Mouse (Mus musculus): Measurements from ENCODE around the gene Sod1. TPM values are rescaled to one million over a fixed set of nuclear protein-coding genes. Genes with fewer than 3 reads are reported as not detected.

The Sod1 gene
- polyA plus RNA-seq, 2 experiments = 753 to 1,393 TPM

- Histone ChIP-seq H3K4me3 (ENCODE audit: insufficient read depth in 1 of 2, low read depth in 2 of 2, low read length in 2 of 2) (no peak overlapping the region), H3K36me3 (replicated peaks; ENCODE audit: control insufficient read depth, insufficient read depth, low read depth) (no peaks in the 10 kb centered on the region), H3K9me3 (ENCODE audit: control insufficient read depth, low read length) (no peaks in the 10 kb centered on the region), H3K9ac (replicated peaks) (no peak overlapping the region), H3K4me2 (ENCODE audit: low read depth) (peak overlapping the region; percentile 41), H3K27ac (no peak overlapping the region), H3K4me1 (replicated peaks; ENCODE audit: control insufficient read depth in 2 of 2, insufficient read depth in 2 of 2, low read length in 1 of 2) (peaks cover 0 to 9% of the 10 kb centered on the region in 2 experiments; a peak in 2 of 4 replicates), H3K27me3 (ENCODE audit: control insufficient read depth, insufficient read depth, low read length) (no peaks in the 10 kb centered on the region)
- DNase-seq (ENCODE audit: low read depth in 3 of 3, low spot score in 3 of 3) (peak in 2 of 3 experiments; percentile 41 to 56), ATAC-seq (ENCODE audit: insufficient read depth) (peak; percentile 52)
- WGBS (ENCODE audit: insufficient replicate concordance) = 6% methylated on average over 13 of the region's 13 CpGs
- TF ChIP-seq EP300 (IDR thresholded peaks at IDR 0.05; ENCODE audit: low read depth) (no peak), CTCF (IDR thresholded peaks at IDR 0.05; ENCODE audit: low read depth) (peak; percentile 78)
Observed at GRCm38 (mm10) chr16:90187453-90187852, 33.1 kb upstream of the Sod1 start.

GRCm38 (mm10) chr16:90191289-90191688 is 29.3 kb upstream of the Sod1 start:
- ATAC-seq (ENCODE audit: insufficient read depth) (0 out of 2 replicates have a peak, but pooled peaks have one; percentile 12), DNase-seq (ENCODE audit: low read depth in 3 of 3, low spot score in 3 of 3) (no peak)
- Histone ChIP-seq H3K4me3 (ENCODE audit: insufficient read depth in 1 of 2, low read depth in 2 of 2, low read length in 2 of 2) (no peak overlapping the region), H3K9ac (replicated peaks) (no peak overlapping the region), H3K4me1 (replicated peaks; ENCODE audit: control insufficient read depth in 2 of 2, insufficient read depth in 2 of 2, low read length in 1 of 2) (peaks cover 0 to 15% of the 10 kb centered on the region in 2 experiments; a peak in 3 of 4 replicates), H3K36me3 (replicated peaks; ENCODE audit: control insufficient read depth, insufficient read depth, low read depth) (no peaks in the 10 kb centered on the region), H3K27me3 (ENCODE audit: control insufficient read depth, insufficient read depth, low read length) (no peaks in the 10 kb centered on the region), H3K27ac (no peak overlapping the region), H3K4me2 (ENCODE audit: low read depth) (no peak overlapping the region), H3K9me3 (ENCODE audit: control insufficient read depth, low read length) (no peaks in the 10 kb centered on the region)
- 68% methylated on average over 6 of the region's 6 CpGs for WGBS (ENCODE audit: insufficient replicate concordance)
- no peak for TF ChIP-seq CTCF (IDR thresholded peaks at IDR 0.05; ENCODE audit: low read depth)
- no peak for TF ChIP-seq EP300 (IDR thresholded peaks at IDR 0.05; ENCODE audit: low read depth)

GRCm38 (mm10) chr16:90193719-90194118 is 26.8 kb upstream of the Sod1 start:
- H3K27ac ChIP-seq = no peak overlapping the region
- no peak overlapping the region for H3K9ac ChIP-seq (replicated peaks)
- H3K4me1 ChIP-seq (replicated peaks; ENCODE audit: control insufficient read depth in 2 of 2, insufficient read depth in 2 of 2, low read length in 1 of 2) = peaks cover 18 to 31% of the 10 kb centered on the region in 2 experiments
- no peaks in the 10 kb centered on the region for H3K9me3 ChIP-seq (ENCODE audit: control insufficient read depth, low read length)
- H3K4me3 ChIP-seq (ENCODE audit: insufficient read depth in 1 of 2, low read depth in 2 of 2, low read length in 2 of 2) = no peak overlapping the region
- H3K36me3 ChIP-seq (replicated peaks; ENCODE audit: control insufficient read depth, insufficient read depth, low read depth) = no peaks in the 10 kb centered on the region
- DNase-seq (ENCODE audit: low read depth in 3 of 3, low spot score in 3 of 3) (no peak), ATAC-seq (ENCODE audit: insufficient read depth) (no peak)
- no peaks in the 10 kb centered on the region for H3K27me3 ChIP-seq (ENCODE audit: control insufficient read depth, insufficient read depth, low read length)
- no peak for TF ChIP-seq EP300 (IDR thresholded peaks at IDR 0.05; ENCODE audit: low read depth)
- TF ChIP-seq CTCF (IDR thresholded peaks at IDR 0.05; ENCODE audit: low read depth) = no peak
- H3K4me2 ChIP-seq (ENCODE audit: low read depth) = no peak overlapping the region

GRCm38 (mm10) chr16:90196688-90197240 is 23.8 kb upstream of the Sod1 start:
- Histone ChIP-seq H3K36me3 (replicated peaks; ENCODE audit: control insufficient read depth, insufficient read depth, low read depth) (no peaks in the 10 kb centered on the region), H3K9me3 (ENCODE audit: control insufficient read depth, low read length) (no peaks in the 10 kb centered on the region), H3K4me2 (ENCODE audit: low read depth) (peak overlapping the region; percentile 80), H3K4me1 (replicated peaks; ENCODE audit: control insufficient read depth in 2 of 2, insufficient read depth in 2 of 2, low read length in 1 of 2) (peaks cover 24 to 37% of the 10 kb centered on the region in 2 experiments), H3K9ac (replicated peaks) (no peak overlapping the region), H3K4me3 (ENCODE audit: insufficient read depth in 1 of 2, low read depth in 2 of 2, low read length in 2 of 2) (peak overlapping the region in 1 of 2 experiments; percentile 37; a peak in 2 of 4 replicates), H3K27me3 (ENCODE audit: control insufficient read depth, insufficient read depth, low read length) (no peaks in the 10 kb centered on the region), H3K27ac (peak overlapping the region; percentile 93)
- TF ChIP-seq EP300 (IDR thresholded peaks at IDR 0.05; ENCODE audit: low read depth) (no peak), CTCF (IDR thresholded peaks at IDR 0.05; ENCODE audit: low read depth) (no peak)
- DNase-seq (ENCODE audit: low read depth in 3 of 3, low spot score in 3 of 3) (peak in 1 of 3 experiments; percentile 23), ATAC-seq (ENCODE audit: insufficient read depth) (no peak)
- WGBS (ENCODE audit: insufficient replicate concordance) = 17% methylated on average over 7 of the region's 7 CpGs

GRCm38 (mm10) chr16:90197337-90197973 is 23.1 kb upstream of the Sod1 start:
- DNase-seq (ENCODE audit: low read depth in 3 of 3, low spot score in 3 of 3) (peak; percentile 78 to 86 (median 78)), ATAC-seq (ENCODE audit: insufficient read depth) (peak; percentile 96)
- Histone ChIP-seq H3K4me1 (replicated peaks; ENCODE audit: control insufficient read depth in 2 of 2, insufficient read depth in 2 of 2, low read length in 1 of 2) (peaks cover 24 to 43% of the 10 kb centered on the region in 2 experiments), H3K4me3 (ENCODE audit: insufficient read depth in 1 of 2, low read depth in 2 of 2, low read length in 2 of 2) (peak overlapping the region; percentile 37 to 45), H3K27me3 (ENCODE audit: control insufficient read depth, insufficient read depth, low read length) (no peaks in the 10 kb centered on the region), H3K36me3 (replicated peaks; ENCODE audit: control insufficient read depth, insufficient read depth, low read depth) (no peaks in the 10 kb centered on the region), H3K9ac (replicated peaks) (peak overlapping the region; percentile 70), H3K27ac (peak overlapping the region; percentile 93), H3K9me3 (ENCODE audit: control insufficient read depth, low read length) (no peaks in the 10 kb centered on the region), H3K4me2 (ENCODE audit: low read depth) (peak overlapping the region; percentile 80)
- 0% methylated on average over 22 of the region's 22 CpGs for WGBS (ENCODE audit: insufficient replicate concordance)
- peak; percentile 93 for TF ChIP-seq CTCF (IDR thresholded peaks at IDR 0.05; ENCODE audit: low read depth)
- peak; percentile 40 for TF ChIP-seq EP300 (IDR thresholded peaks at IDR 0.05; ENCODE audit: low read depth)

Data from liver, embryonic 14.5 days (tissue).